Mouse (Mus musculus): ENCODE data around the gene Ice2. TPM values are rescaled to one million over a fixed set of nuclear protein-coding genes. Genes with fewer than 3 reads are reported as not detected.

Gene Ice2
- 3.6 and 4.6 TPM in 2 replicates for total RNA-seq (2015; ENCODE audit: low replicate concordance)
- total RNA-seq (2017; ENCODE audit: low replicate concordance): 7.1 and 11.3 TPM in 2 replicates

GRCm38 (mm10) chr9:69397760-69398452 lies at the start of gene Ice2:
Gene Ice2 (plus strand): TSS chr9:69397906.
- peak; percentile 93 for ATAC-seq (replicated peaks; ENCODE audit: low FRiP score, poor library complexity, severe bottlenecking)

GRCm38 (mm10) chr9:69349537-69349936 lies 48.2 kb upstream of the Ice2 start:
- no peak for ATAC-seq (replicated peaks; ENCODE audit: low FRiP score, poor library complexity, severe bottlenecking)

- ATAC-seq (replicated peaks; ENCODE audit: low FRiP score, poor library complexity, severe bottlenecking): no peak
Observed at GRCm38 (mm10) chr9:69354228-69354627, 43.5 kb upstream of the Ice2 start.

- peak; percentile 84 for ATAC-seq (replicated peaks; ENCODE audit: low FRiP score, poor library complexity, severe bottlenecking)
Observed at GRCm38 (mm10) chr9:69357834-69358233, 39.9 kb upstream of the Ice2 start.

GRCm38 (mm10) chr9:69358797-69359196 lies 38.9 kb upstream of the Ice2 start:
- no peak for ATAC-seq (replicated peaks; ENCODE audit: low FRiP score, poor library complexity, severe bottlenecking)

- no peak for ATAC-seq (replicated peaks; ENCODE audit: low FRiP score, poor library complexity, severe bottlenecking)
Observed at GRCm38 (mm10) chr9:69361951-69362445, 35.7 kb upstream of the Ice2 start.

GRCm38 (mm10) chr9:69362766-69363165 lies 34.9 kb upstream of the Ice2 start:
- ATAC-seq (replicated peaks; ENCODE audit: low FRiP score, poor library complexity, severe bottlenecking): no peak

- no peak for ATAC-seq (replicated peaks; ENCODE audit: low FRiP score, poor library complexity, severe bottlenecking)
Observed at GRCm38 (mm10) chr9:69364117-69364516, 33.6 kb upstream of the Ice2 start.

GRCm38 (mm10) chr9:69367055-69367454 lies 30.7 kb upstream of the Ice2 start:
- no peak for ATAC-seq (replicated peaks; ENCODE audit: low FRiP score, poor library complexity, severe bottlenecking)

- ATAC-seq (replicated peaks; ENCODE audit: low FRiP score, poor library complexity, severe bottlenecking): peak; percentile 84
Observed at GRCm38 (mm10) chr9:69368071-69368470, 29.6 kb upstream of the Ice2 start.

- ATAC-seq (replicated peaks; ENCODE audit: low FRiP score, poor library complexity, severe bottlenecking): no peak
Observed at GRCm38 (mm10) chr9:69371046-69371724, 26.5 kb upstream of the Ice2 start.

GRCm38 (mm10) chr9:69372871-69373270 lies 24.8 kb upstream of the Ice2 start:
- no peak for ATAC-seq (replicated peaks; ENCODE audit: low FRiP score, poor library complexity, severe bottlenecking)

GRCm38 (mm10) chr9:69376982-69377653 lies 20.6 kb upstream of the Ice2 start:
- no peak for ATAC-seq (replicated peaks; ENCODE audit: low FRiP score, poor library complexity, severe bottlenecking)

GRCm38 (mm10) chr9:69377654-69378045 lies 20.1 kb upstream of the Ice2 start:
- no peak for ATAC-seq (replicated peaks; ENCODE audit: low FRiP score, poor library complexity, severe bottlenecking)

GRCm38 (mm10) chr9:69380546-69380945 lies 17.2 kb upstream of the Ice2 start:
- ATAC-seq (replicated peaks; ENCODE audit: low FRiP score, poor library complexity, severe bottlenecking): no peak

- ATAC-seq (replicated peaks; ENCODE audit: low FRiP score, poor library complexity, severe bottlenecking): no peak
Observed at GRCm38 (mm10) chr9:69381741-69382140, 16.0 kb upstream of the Ice2 start.

GRCm38 (mm10) chr9:69384475-69384874 lies 13.2 kb upstream of the Ice2 start:
- ATAC-seq (replicated peaks; ENCODE audit: low FRiP score, poor library complexity, severe bottlenecking): no peak

- no peak for ATAC-seq (replicated peaks; ENCODE audit: low FRiP score, poor library complexity, severe bottlenecking)
Observed at GRCm38 (mm10) chr9:69384905-69385304, 12.8 kb upstream of the Ice2 start.

GRCm38 (mm10) chr9:69387296-69387695 lies 10.4 kb upstream of the Ice2 start:
- ATAC-seq (replicated peaks; ENCODE audit: low FRiP score, poor library complexity, severe bottlenecking): no peak

GRCm38 (mm10) chr9:69390631-69391030 lies 7.1 kb upstream of the Ice2 start:
- no peak for ATAC-seq (replicated peaks; ENCODE audit: low FRiP score, poor library complexity, severe bottlenecking)

GRCm38 (mm10) chr9:69394234-69394633 lies 3.5 kb upstream of the Ice2 start:
- ATAC-seq (replicated peaks; ENCODE audit: low FRiP score, poor library complexity, severe bottlenecking): no peak

All from erythroblast, adult 5-6 weeks (primary cell).